Mouse (Mus musculus) CD4-positive helper T cell, adult 2 months (primary cell): ENCODE measurements around the gene Snap25.

Experiments used
- DNase-seq: peaks from one replicate; pipeline ENCODE4 v3.0.0-alpha.2; 2012; ENCODE audit warnings: low read depth, missing footprints, low spot score

The Snap25 gene

DNA sequence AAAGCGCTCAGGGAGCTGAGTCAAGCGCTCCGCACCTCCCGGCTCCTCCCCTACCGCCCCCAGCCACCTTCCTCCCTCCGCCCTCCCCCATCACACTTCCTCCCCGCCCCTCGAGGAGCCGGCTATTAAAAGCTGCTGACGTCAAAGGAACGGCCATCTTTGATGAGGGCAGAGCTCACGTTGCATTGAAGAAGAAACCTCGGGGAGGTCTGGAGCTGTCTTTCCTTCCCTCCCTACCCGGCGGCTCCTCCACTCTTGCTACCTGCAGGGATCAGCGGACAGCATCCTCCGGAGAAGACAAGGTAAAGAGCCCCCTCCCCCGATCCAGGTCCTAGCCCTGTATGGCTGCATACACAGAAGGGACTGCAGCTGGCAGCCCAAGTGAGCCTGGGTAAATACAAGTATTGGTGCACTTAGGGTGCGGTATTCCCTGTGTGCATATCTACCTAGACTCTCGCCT lies at the start of gene Snap25:
Snap25 (plus strand) TSS at position 155 of the 460 bp plus-strand sequence.
- peak; percentile 8 for DNase-seq

DNA sequence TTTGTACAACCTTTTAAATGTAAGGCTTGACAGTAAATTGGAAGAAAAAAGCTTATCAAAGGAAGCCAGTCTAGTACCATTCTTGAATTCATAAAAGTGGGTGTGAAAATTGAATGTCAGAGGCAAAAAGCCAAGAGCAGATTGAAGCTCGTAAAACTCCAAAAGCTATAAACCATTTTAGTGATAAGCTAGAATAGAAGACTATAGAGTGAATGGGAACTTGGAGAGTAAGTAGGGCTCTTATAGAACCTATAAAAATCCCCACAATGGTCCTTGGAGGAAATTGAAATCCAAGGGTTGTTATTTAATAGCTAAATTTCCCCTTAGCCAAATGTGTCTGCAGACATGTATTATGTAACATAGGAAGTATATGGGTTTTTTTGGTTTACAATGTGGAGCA lies 46.3 kb upstream of the Snap25 start:
- no peak for DNase-seq

DNA sequence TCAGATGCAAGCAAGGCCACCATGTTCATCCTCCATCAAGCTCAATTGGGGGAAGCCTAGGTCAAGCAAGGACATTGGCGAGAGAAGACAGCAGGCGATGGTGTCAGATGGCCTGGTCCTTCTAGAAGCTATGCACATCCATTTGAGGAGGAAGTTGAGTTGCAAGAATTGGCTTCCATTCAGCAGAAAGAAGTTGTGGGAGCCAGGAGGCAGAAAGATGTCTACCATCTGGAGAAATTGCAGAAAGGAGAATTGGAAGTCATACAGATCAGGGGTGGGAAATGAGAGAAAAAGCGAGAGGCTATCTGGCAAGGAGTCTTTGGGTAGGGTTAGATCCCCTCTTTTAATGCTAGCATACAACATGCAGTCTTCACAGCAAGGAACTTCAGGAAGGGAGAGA lies 44.1 kb upstream of the Snap25 start:
- no peak for DNase-seq

DNA sequence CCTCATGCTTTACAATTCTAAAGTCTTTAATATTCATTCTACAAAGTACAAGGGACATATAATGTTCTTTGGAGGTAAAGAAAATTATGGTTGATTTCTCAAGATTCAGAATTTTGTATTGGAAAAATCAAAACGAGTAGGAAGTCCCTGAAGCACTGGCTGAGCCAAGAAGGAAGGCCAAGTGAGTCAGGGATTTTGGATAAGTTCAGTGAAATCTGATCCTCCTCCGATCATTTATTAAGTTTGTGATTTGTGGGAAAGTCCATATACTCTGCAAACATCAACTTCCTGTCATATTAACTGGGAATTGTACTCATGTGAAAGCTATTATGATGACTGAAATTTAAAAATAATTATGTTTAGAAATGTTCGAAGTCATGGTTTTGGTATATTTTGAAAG lies 43.6 kb upstream of the Snap25 start:
- no peak for DNase-seq

DNA sequence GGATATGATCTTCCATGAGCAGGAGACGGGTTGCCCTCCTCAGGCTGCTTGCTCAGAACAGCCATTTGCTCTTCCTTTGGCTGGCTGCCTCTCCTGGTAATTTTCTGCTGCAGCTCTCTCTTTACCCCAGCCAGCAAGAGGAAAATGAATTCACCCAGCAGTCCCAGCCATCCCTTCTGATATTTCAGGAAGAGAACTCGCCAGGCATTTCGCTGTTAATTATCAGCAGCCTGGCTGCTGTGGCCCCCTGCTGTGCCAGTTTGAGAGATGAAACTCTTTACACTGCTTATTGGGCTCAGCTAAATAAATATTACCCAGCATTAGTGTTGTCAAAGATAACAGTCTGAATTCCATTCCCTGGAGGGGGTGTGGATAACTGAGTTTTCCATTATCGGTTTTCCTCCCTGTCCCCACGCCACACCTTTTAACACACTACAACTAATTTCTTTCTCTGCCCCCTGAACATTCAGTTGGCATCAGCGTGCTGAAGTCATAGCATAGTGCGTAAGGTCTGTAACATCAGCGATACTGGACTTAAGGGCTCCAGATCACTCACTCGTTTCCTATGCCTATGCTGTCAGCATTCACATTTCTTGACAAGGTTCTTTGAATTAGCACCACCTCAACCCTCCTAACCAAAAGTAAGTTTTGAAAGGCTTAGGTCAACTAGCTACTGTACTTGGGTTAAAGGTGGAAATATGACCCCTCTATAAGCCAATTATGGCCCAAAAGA lies 42.5 kb upstream of the Snap25 start:
- no peak for DNase-seq

DNA sequence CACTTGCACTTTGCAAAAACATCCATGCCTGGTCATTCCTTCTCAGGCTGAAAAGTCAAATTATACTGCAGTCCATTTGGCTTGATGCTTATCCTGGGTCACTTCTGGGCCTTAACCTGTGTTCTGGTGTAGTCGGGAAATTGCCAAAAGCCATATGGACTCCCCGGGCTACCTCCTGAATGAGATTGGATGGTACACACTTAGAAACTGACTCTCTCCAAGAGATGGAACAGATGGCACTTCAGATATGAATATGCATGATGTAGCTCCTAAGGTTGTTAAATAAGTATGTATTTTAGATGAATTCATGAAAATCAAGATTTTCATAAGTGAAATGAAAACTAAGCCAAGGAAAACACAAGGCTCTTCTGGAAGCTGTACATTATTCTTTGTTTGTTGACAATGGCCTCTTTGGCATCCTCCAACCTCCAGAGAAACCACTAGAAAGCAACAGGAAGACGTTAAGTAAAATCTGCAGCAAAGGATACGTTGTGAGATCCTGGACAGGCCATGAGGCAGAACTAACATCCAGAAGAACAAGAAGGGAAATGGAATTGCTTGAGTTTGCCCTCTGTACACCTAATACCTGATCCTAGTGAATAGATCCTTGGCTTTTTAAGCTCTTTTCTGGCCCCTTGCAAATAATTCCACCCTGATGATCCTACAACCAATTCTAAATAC lies 39.0 kb upstream of the Snap25 start:
- DNase-seq: no peak

DNA sequence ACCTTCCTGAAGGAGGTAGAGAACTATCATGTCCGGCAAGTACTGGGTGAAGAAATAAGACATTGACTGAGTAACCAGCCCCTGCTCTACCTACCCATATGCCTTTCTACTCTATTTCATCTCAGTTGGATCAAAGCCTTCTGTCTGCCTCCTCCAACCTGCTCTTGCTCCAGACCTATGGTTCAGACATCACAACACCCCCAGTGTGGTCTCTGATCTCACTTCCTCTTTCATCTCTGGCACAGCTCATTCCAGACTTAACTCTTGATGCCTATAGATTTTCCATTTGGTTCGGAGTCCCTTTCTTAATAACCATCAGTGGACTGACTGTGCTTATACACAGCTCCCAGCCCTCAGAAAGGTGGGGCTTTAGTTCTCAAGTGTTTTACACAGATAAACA lies 37.1 kb upstream of the Snap25 start:
- DNase-seq: no peak

DNA sequence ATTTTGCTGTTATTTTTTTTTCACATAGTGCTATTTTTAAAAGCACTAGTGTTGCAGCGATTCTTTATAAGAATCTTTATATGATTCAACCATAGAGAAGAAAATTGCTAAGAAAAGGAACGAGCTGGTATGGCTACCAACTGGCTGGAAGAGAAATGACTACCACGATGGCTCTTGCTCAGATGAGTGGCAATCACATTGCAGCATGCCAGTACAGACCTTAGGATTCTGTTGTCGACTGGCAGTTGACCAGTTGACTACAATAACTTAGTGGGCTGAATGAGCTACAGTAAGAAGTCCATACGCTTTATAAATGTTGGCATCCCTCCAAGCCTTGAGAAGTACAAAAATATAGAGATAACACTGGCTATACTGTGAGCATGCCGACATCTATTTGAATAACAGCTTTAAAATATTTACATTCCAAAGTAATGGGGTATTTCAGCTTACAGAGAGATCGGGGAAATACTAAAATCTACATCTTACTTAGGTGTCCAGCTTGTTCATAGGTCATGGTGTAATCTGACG lies 36.3 kb upstream of the Snap25 start:
- no peak for DNase-seq

DNA sequence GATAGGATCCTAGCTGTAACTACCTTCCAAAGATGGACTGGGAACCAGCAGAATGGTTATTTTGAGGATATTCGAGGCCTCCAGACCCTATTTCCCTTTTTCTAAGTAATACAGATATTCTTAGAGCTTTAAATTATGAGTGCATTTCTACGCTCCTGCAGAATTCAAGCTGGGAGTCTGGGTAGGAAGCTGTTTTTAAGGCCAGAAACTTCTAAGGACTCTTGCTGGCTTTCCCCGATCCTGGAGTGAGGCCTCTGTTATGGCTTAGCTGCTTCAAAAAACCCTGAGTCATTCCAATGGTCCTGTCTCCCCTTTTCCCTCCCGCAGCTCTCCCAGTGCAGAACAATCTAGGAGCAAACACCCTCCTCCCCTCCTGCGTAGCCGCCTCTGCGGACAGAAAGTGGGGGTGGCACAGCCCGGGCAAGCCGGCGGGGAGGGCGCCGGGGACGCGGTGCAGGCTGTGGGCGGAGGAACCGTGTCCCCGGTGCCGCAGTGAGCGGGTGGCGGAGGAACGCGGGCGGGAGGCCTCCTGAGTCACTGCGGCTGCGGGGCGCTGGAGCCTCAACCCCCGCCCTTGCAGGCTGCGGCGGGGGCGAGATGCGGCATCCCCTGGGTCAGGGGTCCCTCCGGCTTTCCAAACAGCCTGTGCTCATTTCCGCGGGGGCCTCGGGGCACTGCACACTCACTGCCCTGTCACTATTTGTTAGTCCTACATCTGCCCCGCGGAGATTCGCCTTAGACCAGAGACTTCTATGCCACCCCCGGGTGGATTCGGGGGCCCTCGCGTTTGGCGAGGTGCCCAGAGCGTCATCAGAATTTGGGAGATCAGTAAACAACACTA lies 34.7 kb upstream of the Snap25 start:
- peak; percentile 8 for DNase-seq

DNA sequence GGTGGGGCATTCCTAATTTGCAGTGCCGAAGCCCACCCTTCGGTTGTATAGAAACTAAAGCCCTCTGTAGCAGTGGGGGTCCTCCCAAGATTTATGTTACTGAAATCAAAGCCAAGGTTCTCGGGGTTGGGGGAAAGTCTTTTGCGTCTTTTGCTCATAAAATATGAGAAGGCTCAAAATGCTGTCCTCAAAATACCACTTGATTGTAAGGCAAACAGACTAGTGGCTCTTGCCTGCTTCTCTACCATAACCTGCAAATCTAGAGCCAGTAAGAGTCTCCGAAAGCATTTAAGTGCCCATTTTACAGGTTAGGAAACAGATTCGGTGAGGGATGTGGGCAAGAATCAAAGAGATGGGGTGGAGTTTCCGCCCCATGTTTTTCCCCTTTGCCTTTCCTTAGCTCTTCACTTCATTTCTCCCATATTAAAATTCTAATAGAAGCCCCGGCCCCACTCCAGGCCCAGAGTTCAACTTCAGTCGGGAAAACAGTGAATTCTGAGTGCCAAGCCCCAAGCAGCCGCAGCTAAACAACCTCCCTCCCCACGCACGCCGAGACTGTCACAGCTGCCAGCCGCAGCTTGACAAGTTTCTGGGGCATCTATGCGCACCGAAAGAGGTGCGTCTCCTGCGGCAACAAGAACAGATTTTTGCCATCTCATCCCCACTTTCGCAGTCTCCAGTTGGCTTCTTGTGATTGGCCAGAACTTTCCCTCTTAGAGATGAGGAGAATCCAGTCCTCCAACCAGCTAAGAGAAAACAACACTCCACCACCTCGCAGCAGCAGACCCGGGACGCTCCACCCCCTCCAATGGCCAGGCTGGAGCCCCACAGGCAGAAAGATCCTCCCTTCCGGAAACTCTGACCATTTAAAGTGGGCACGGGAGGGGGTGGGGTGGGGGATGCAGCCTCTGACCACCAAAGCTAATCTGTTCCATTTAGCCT lies 33.7 kb upstream of the Snap25 start:
- DNase-seq: peak; percentile 4

DNA sequence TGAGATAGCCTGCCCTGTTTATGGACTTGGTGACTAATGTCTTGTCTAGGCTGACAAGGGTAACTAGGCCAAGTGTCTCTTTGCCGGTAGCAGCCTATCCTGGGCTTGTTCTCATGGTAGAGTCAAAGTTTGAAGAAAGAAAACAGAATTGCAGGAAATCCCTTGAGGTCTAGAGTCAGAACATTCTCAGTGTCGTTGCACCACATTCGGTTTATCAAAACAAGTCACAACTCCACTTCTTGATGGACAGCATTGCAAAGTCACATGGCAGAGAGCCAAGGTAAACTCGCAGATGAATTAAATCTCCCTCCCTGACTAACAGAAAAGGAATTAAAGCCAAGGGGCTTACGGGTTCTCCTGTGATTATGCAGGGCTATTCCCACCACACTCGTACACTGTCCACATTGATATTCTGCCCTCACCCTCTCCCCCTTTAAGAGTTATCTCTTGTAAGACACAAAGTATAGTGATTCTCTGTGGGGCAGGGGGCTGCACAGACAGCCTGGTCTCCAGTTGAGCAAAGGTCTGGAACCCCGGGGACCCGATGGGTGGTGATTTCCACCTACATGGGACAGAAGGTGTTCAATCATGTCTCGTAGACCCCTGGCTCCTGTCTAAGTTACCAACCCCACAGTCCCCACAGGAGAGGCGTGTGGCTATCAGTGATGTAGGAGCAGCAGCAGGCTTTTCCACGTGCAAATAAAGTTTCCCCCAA lies 30.9 kb upstream of the Snap25 start:
- DNase-seq: no peak

DNA sequence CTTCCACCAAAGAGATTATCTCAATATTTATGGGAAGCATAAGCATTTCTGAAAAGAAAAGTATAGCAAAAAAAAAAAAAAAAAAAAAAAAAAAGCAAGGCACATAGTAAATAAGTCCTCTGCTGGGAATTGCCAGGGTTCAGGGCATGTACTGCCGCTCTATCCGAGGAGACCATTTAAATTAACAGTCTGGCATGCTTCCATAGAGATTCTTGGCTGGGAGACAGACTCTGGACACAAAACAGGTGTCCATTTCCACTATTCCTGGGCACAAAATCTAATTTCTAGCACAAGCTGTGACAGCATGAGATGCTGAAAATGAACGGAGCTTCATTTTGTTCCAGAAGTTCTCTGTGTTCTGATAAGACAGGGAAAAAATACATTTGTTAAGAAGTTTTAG lies 27.1 kb upstream of the Snap25 start:
- no peak for DNase-seq

DNA sequence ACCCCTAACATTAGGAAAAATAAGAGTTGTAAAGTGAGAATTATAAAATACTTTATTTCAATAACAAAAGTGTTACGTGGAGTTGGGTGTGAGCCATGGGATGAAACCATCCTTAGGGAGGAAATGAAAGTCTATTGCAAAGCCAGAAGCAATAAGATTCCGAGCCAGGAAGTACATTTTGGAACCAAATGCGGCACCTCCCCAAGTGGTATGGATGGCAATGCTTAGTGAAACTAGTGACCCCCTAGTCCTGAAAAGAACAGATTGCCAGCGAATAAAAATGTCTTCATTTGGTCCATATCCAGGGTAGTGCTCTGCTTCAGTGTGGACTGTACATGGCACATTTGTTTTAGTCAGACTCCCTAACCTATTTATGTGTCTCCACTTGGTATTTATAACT lies 25.9 kb upstream of the Snap25 start:
- no peak for DNase-seq

DNA sequence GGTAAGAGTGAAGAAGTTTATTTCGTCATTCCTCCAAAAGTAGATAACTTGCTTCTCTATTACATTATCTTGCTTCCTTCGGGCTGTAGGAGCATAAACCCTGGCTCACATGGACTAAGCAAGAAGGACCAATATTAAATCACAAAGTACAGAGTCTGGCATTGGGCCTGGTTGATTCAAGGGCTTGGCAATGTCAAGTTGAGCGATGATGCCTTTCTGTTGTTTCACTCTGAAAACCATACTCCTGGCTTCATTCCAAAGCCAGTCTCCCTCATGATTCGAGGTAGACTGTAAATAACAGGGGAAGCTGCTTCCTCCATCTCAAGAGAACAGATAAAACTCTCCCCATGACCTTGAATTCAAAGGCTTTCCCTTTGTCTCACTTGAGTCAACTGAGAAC lies 23.8 kb upstream of the Snap25 start:
- DNase-seq: no peak

DNA sequence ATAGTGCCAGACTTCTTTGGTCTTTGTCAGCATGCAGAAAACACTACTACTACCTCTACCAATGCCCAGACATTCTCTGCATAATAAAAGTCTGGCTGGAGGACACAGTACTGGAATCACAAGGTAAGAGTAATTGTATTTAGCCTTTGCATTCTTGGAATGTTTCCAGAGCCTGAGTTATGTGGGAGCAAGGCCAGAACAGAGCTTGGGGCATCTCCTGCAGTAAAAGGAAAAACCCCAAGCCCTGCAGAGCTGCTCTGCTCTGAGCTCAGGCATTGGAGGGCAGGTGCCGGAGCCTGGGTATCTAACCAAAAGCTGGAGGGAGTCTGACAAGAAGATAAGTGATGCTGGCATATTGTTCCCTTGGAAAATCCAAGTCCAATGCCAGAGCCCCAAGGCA lies 21.6 kb upstream of the Snap25 start:
- no peak for DNase-seq

DNA sequence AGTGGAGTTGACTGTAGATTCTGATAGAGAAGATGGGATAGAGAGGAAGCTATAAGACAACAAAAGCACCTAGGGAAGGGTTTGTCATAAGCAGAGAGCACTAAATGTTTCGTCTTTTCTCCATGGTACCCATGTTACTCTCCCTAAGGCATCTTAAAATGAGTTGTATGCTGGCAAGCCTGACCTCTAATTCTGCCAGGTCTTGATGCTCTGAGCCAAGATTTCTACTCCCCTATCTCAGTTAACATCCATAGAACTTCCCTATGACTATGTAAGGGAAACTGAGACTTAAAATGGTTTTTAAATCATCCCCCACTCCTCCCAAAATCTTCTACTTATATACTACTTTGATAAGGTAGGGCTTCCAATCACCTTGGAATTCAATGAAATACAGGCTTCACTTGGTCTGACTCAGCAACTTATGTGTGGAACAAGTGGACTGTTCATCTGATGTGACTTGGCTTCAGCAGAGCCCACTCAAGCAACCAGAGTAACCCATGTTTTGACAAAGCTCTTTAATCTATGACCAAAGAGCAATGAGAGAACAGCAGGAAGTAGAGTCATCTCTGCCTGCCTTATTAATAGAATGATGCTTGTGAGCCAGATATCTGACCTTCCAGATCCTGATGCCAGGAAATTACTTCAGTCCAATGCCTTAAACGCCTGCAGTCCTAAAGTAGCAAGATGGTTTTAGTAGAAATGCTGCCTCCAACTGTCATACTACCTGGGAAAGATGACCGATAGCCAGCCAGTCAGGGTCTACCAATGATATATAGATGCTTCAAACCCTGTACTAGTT lies 13.6 kb upstream of the Snap25 start:
- no peak for DNase-seq

DNA sequence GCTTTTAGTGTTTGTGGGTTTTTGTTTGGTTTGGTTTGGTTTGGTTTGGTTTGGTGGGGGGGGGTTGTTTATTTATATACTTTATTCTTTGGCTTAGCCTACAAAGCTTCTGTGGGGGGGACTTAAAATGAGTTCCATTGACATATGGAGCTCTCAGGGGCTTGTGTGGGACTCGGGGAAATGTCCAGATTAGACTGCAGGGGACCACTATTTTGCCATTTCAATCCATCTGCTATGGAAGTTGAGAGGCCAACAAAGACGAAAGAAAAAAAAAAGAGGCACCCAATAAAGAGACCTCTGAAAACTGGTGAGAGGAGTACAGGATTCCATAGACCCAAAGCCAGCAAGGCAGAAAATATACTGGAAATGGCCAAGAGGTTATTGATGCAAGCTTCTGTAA lies 9.9 kb upstream of the Snap25 start:
- DNase-seq: no peak

DNA sequence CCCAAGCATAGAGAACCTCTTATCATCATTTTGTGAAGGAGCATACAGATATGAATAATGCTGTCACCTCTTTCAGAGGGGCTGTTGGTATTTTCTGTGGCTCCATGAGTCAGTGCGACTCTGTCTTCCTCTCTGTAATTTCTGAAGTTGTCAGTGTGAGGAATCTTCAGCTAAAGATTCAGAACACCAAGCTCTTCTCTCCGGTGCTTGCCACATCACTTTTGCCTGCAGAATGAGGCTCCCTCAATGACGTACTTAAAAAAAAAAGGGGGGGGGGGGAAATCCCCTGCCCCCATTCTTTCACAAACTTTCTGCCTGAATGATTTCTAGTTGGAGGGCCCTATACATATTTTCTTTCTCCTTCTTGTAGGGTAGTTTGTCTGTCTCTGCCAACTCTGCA lies 2.1 kb upstream of the Snap25 start:
- DNase-seq: no peak

DNA sequence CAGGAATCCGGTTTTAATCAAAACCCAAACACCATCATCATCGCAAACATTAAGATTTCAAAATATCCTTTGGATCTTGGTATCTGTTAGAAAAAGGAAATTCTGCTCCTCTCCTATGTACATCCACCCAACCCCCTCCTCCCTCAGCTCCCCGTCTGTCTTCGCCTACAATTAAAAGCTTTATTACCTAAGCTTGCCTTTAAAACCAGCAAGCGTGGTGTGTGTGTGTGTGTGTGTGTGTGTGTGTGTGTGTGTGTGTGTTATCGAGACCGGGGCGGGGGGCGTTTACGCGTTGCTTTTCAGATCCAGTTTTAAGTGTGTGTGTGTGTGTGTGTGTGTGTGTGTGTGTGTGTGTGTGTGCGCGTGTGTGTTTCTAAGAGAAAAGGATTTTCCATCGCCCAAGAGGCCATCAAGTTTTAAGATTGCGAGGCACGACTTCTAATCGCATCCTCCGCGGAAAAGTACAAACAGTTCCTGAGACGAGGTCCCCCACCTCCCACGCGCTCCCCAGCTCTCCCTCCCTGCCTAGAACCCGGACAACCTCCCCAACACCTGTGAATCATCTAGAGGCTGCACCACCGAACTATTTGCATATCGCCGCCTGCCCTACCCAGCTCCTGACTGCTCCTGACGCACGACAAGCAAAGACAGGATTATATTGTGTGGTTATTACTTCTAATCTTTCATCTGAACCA lies 1.4 kb upstream of the Snap25 start:
- no peak for DNase-seq
